ENCODE assay signal across 8 mouse cellular contexts in genomic region chr10:25359959-25360811, GRCm38 (mm10). TPM values are rescaled to one million over a fixed set of nuclear protein-coding genes. Genes with fewer than 3 reads are reported as not detected.
DNase-seq lines count a peak whose midpoint lies in the region; ATAC-seq lines count a peak whose summit lies in the region.

No protein-coding gene starts in this region.

- no peaks in the 10 kb centered on the region for H3K36me3 ChIP-seq in embryonic facial prominence, embryonic 12.5 days
- H3K36me3 ChIP-seq in midbrain, embryonic 10.5 days: no peaks in the 10 kb centered on the region
- no peaks in the 10 kb centered on the region for H3K36me3 ChIP-seq in splenic B cell, adult 2 months (ENCODE audit: control insufficient read depth, insufficient read depth, low read length, poor library complexity, severe bottlenecking)

- ATAC-seq in embryonic facial prominence, embryonic 12.5 days (ENCODE audit: insufficient number of reproducible peaks, insufficient read depth, low FRiP score, low TSS enrichment): 0 out of 2 replicates have a peak, but pooled peaks have one; percentile 11

- H3K27ac ChIP-seq in embryonic facial prominence, embryonic 12.5 days: peak overlapping the region; percentile 93
- H3K27ac ChIP-seq in midbrain, embryonic 10.5 days (replicated peaks): peak overlapping the region; percentile 88

- WGBS in embryonic facial prominence, embryonic 12.5 days: 0% methylated on average over 44 of the region's 84 CpGs
- under 1% methylated on average over 59 of the region's 84 CpGs for WGBS in midbrain, embryonic 10.5 days

- peaks cover 7% of the 10 kb centered on the region; the same call in 1 of the 2 replicates for H3K4me1 ChIP-seq in embryonic facial prominence, embryonic 12.5 days
- peaks cover 24% of the 10 kb centered on the region for H3K4me1 ChIP-seq in midbrain, embryonic 10.5 days

- H3K9me3 ChIP-seq in embryonic facial prominence, embryonic 12.5 days: no peaks in the 10 kb centered on the region
- no peaks in the 10 kb centered on the region for H3K9me3 ChIP-seq in midbrain, embryonic 10.5 days (replicated peaks)

- H3K4me3 ChIP-seq in embryonic facial prominence, embryonic 12.5 days: peak overlapping the region; percentile 94
- peak overlapping the region; percentile 86 for H3K4me3 ChIP-seq in midbrain, embryonic 10.5 days

- H3K4me2 ChIP-seq in embryonic facial prominence, embryonic 12.5 days (replicated peaks): peak overlapping the region; percentile 61

- intact Hi-C loops in heart, postnatal 14 days (cut with DNase I): loop anchor here (2.0 to 5.0 kb wide), 4 partner anchors 42 to 127 kb away; no protein-coding TSS in a partner anchor

- peak; percentile 10 to 21 for DNase-seq in CD8-positive naive resting alpha-beta T cell, adult 2 months (ENCODE audit: low read depth in 2 of 2, low spot score in 2 of 2)
- peak; percentile 45 for DNase-seq in ZHBTc4 (ENCODE audit: low read depth, low spot score)
- DNase-seq in heart, postnatal 14 days: peak; percentile 45 to 47
- DNase-seq in kidney, postnatal 4 days: peak; percentile 48 to 60
- peak; percentile 49 for DNase-seq in midbrain, embryonic 10.5 days (ENCODE audit: low spot score)
- DNase-seq in splenic B cell, adult 2 months (ENCODE audit: low read depth, low spot score): peak; percentile 50
- DNase-seq in ovary, postnatal 10 days (ENCODE audit: low spot score): no peak

- H3K27me3 ChIP-seq in embryonic facial prominence, embryonic 12.5 days: no peaks in the 10 kb centered on the region
- peaks cover 10% of the 10 kb centered on the region for H3K27me3 ChIP-seq in midbrain, embryonic 10.5 days (ENCODE audit: low read depth, poor library complexity, severe bottlenecking)
- H3K27me3 ChIP-seq in splenic B cell, adult 2 months (ENCODE audit: control insufficient read depth, insufficient read depth, low read length, poor library complexity, severe bottlenecking): no peaks in the 10 kb centered on the region

- peak overlapping the region; percentile 95 for H3K9ac ChIP-seq in embryonic facial prominence, embryonic 12.5 days

RNA-seq across cellular contexts. Expression of gene Epb41l2, which starts 0.6 kb away (rescaled TPM):
- polyA plus RNA-seq in embryonic facial prominence, embryonic 12.5 days (2016; fragmentation: Nextera tagmentation; extraction: Ambion mirVana): 89.3 and 96.7 TPM in 2 replicates
- 10 to 100 TPM; 66.4 to 68.5 TPM for total RNA-seq in heart, postnatal 14 days (2021)
- 43.2 and 47.5 TPM in 2 replicates for polyA plus RNA-seq in midbrain, embryonic 10.5 days (2016; fragmentation: Nextera tagmentation; extraction: Ambion mirVana)

RNA-seq across cellular contexts. Expression of gene Akap7, which starts 52.5 kb away (rescaled TPM):
- 25.9 and 28.2 TPM in 2 replicates for polyA plus RNA-seq in embryonic facial prominence, embryonic 12.5 days (2016; fragmentation: Nextera tagmentation; extraction: Ambion mirVana)
- total RNA-seq in heart, postnatal 14 days (2021): 10 to 100 TPM; 47.5 to 60.7 TPM
- polyA plus RNA-seq in midbrain, embryonic 10.5 days (2016; fragmentation: Nextera tagmentation; extraction: Ambion mirVana): 17.2 and 17.5 TPM in 2 replicates
